In genomic region chr5:89218709-89219108, GRCm38 (mm10) we compare ENCODE assay signal across 13 mouse cellular contexts.
DNase-seq lines count a peak whose midpoint lies in the region; ATAC-seq and TF ChIP-seq lines count a peak whose summit lies in the region.
"Had no signal": no experiment of that assay in that cellular context is flagged by ENCODE, and none has a peak within 500 bp of the region (broad histone marks: within the 10 kb centered on the region; RNA-seq: fewer than 3 reads in every experiment).

No protein-coding gene starts in this region.

- peak; percentile 22 for DNase-seq in limb, embryonic 11.5 days (ENCODE audit: low spot score)
- DNase-seq in limb, embryonic 10.5 days (ENCODE audit: low spot score) = no peak
- DNase-seq in intestine, embryonic 14.5 days (ENCODE audit: low spot score) = no peak
- no peak for DNase-seq in embryo, embryonic 11 days
- DNase-seq: cerebellum, adult 9-10 months; heart, adult 2 months had no signal

- H3K36me3 ChIP-seq in limb, embryonic 11.5 days (ENCODE audit: control insufficient read depth, insufficient read depth, low read length) = no peaks in the 10 kb centered on the region
- no peaks in the 10 kb centered on the region for H3K36me3 ChIP-seq in limb, embryonic 10.5 days
- H3K36me3 ChIP-seq in intestine, embryonic 14.5 days (ENCODE audit: control insufficient read depth, insufficient read depth, low read length) = no peaks in the 10 kb centered on the region
- no peaks in the 10 kb centered on the region for H3K36me3 ChIP-seq in intestine, postnatal 0 days (ENCODE audit: control insufficient read depth, insufficient read depth)
- peaks cover 9% of the 10 kb centered on the region; the same call in 1 of the 2 replicates for H3K36me3 ChIP-seq in small intestine, adult 2 months (ENCODE audit: control insufficient read depth, insufficient read depth, low read length)
- H3K36me3 ChIP-seq: embryonic facial prominence, embryonic 13.5 days; midbrain, embryonic 15.5 days had no signal

- H3K27me3 ChIP-seq in limb, embryonic 11.5 days (ENCODE audit: control insufficient read depth, insufficient read depth, low read length) = no peaks in the 10 kb centered on the region
- no peaks in the 10 kb centered on the region for H3K27me3 ChIP-seq in limb, embryonic 10.5 days (ENCODE audit: low read depth, poor library complexity, severe bottlenecking)
- no peaks in the 10 kb centered on the region for H3K27me3 ChIP-seq in intestine, embryonic 14.5 days (replicated peaks; ENCODE audit: control insufficient read depth, insufficient read depth, low read length)
- no peaks in the 10 kb centered on the region for H3K27me3 ChIP-seq in intestine, postnatal 0 days (replicated peaks; ENCODE audit: control insufficient read depth, insufficient read depth, low read length)
- H3K27me3 ChIP-seq in small intestine, adult 2 months (ENCODE audit: control insufficient read depth, insufficient read depth, low read length) = no peaks in the 10 kb centered on the region
- H3K27me3 ChIP-seq: embryonic facial prominence, embryonic 13.5 days; midbrain, embryonic 15.5 days had no signal

- WGBS in limb, embryonic 11.5 days = 49% methylated on average over 6 of the region's 6 CpGs
- 66% methylated on average over 6 of the region's 6 CpGs for WGBS in limb, embryonic 10.5 days
- 58% methylated on average over 6 of the region's 6 CpGs for WGBS in intestine, embryonic 14.5 days
- WGBS in intestine, postnatal 0 days = 39% methylated on average over 6 of the region's 6 CpGs
- 23% methylated on average over 6 of the region's 6 CpGs for WGBS in small intestine, adult 2 months

- ATAC-seq in limb, embryonic 11.5 days (ENCODE audit: insufficient number of reproducible peaks, low FRiP score, low TSS enrichment, low read depth) = no peak
- ATAC-seq in intestine, embryonic 14.5 days (replicated peaks; ENCODE audit: low FRiP score, low TSS enrichment, low read depth) = peak; percentile 64
- ATAC-seq in intestine, postnatal 0 days = peak; percentile 76
- ATAC-seq in granulocyte monocyte progenitor cell, adult 5-6 weeks (replicated peaks; ENCODE audit: poor library complexity, severe bottlenecking) = no peak
- ATAC-seq: forebrain, embryonic 16.5 days; midbrain, embryonic 15.5 days had no signal

- H3K9me3 ChIP-seq in limb, embryonic 11.5 days (ENCODE audit: control insufficient read depth, low read length) = no peaks in the 10 kb centered on the region
- H3K9me3 ChIP-seq in limb, embryonic 10.5 days (replicated peaks) = no peaks in the 10 kb centered on the region
- H3K9me3 ChIP-seq in intestine, embryonic 14.5 days (ENCODE audit: control insufficient read depth, low read length) = no peaks in the 10 kb centered on the region
- no peaks in the 10 kb centered on the region for H3K9me3 ChIP-seq in intestine, postnatal 0 days (ENCODE audit: control insufficient read depth)
- H3K9me3 ChIP-seq: embryonic facial prominence, embryonic 13.5 days; midbrain, embryonic 15.5 days had no signal

- no peak overlapping the region for H3K4me3 ChIP-seq in limb, embryonic 11.5 days (ENCODE audit: low read depth, low read length)
- no peak overlapping the region for H3K4me3 ChIP-seq in limb, embryonic 10.5 days
- H3K4me3 ChIP-seq in intestine, embryonic 14.5 days (ENCODE audit: low read depth, low read length) = no peak overlapping the region
- no peak overlapping the region for H3K4me3 ChIP-seq in intestine, postnatal 0 days (ENCODE audit: low read depth, low read length)
- no peak overlapping the region for H3K4me3 ChIP-seq in small intestine, adult 2 months (ENCODE audit: low read depth, low read length)
- H3K4me3 ChIP-seq: embryonic facial prominence, embryonic 13.5 days; heart, adult 2 months; layer of hippocampus, adult 2 months; midbrain, embryonic 15.5 days had no signal

- no peak overlapping the region for H3K9ac ChIP-seq in limb, embryonic 11.5 days (ENCODE audit: low read length)
- no peak overlapping the region for H3K9ac ChIP-seq in intestine, embryonic 14.5 days (ENCODE audit: low read length)
- no peak overlapping the region for H3K9ac ChIP-seq in intestine, postnatal 0 days (ENCODE audit: low read depth, low read length)
- H3K9ac ChIP-seq: embryonic facial prominence, embryonic 13.5 days; midbrain, embryonic 15.5 days had no signal

- no peak overlapping the region for H3K27ac ChIP-seq in limb, embryonic 11.5 days (replicated peaks; ENCODE audit: low read depth, low read length)
- no peak overlapping the region for H3K27ac ChIP-seq in limb, embryonic 10.5 days
- peak overlapping the region; percentile 6; the same call in 1 of the 2 replicates for H3K27ac ChIP-seq in intestine, embryonic 14.5 days (ENCODE audit: low read depth)
- H3K27ac ChIP-seq in intestine, postnatal 0 days (ENCODE audit: low read depth, low read length) = no peak overlapping the region
- H3K27ac ChIP-seq in small intestine, adult 2 months (ENCODE audit: insufficient read depth, low read depth, low read length) = peak overlapping the region; percentile 84
- H3K27ac ChIP-seq: embryonic facial prominence, embryonic 13.5 days; heart, adult 2 months; layer of hippocampus, adult 2 months; midbrain, embryonic 15.5 days had no signal

- no peak for TF ChIP-seq CTCF in intestine, postnatal 0 days (IDR thresholded peaks at IDR 0.05; ENCODE audit: low read depth)
- no peak for TF ChIP-seq CTCF in small intestine, adult 2 months (IDR thresholded peaks at IDR 0.05; ENCODE audit: extremely low read depth, insufficient read length, insufficient replicate concordance, low read depth, low read length)

- no peak for TF ChIP-seq POLR2A in small intestine, adult 2 months (IDR thresholded peaks at IDR 0.05; ENCODE audit: low read depth, low read length)

- 0 out of 2 replicates have a peak, but pooled peaks cover 5% of the 10 kb centered on the region for H3K4me1 ChIP-seq in limb, embryonic 11.5 days (ENCODE audit: control insufficient read depth, insufficient read depth, low read length)
- peaks cover 25% of the 10 kb centered on the region for H3K4me1 ChIP-seq in limb, embryonic 10.5 days
- H3K4me1 ChIP-seq in intestine, embryonic 14.5 days (replicated peaks; ENCODE audit: control insufficient read depth, insufficient read depth, low read length) = no peaks in the 10 kb centered on the region; the same call in 1 of the 2 replicates
- no peaks in the 10 kb centered on the region for H3K4me1 ChIP-seq in intestine, postnatal 0 days (replicated peaks; ENCODE audit: control insufficient read depth, insufficient read depth, low read length)
- peaks cover 7% of the 10 kb centered on the region; the same call in 1 of the 2 replicates for H3K4me1 ChIP-seq in small intestine, adult 2 months (ENCODE audit: control insufficient read depth, insufficient read depth, insufficient read length, low read length)
- H3K4me1 ChIP-seq: embryonic facial prominence, embryonic 13.5 days; midbrain, embryonic 15.5 days had no signal

- no peak overlapping the region for H3K4me2 ChIP-seq in limb, embryonic 11.5 days (ENCODE audit: low read depth, severe bottlenecking)
- H3K4me2 ChIP-seq in intestine, embryonic 14.5 days (ENCODE audit: low read length) = peak overlapping the region; percentile 1; the same call in 1 of the 2 replicates
- peak overlapping the region; percentile 48 for H3K4me2 ChIP-seq in intestine, postnatal 0 days (replicated peaks; ENCODE audit: low read depth)
- H3K4me2 ChIP-seq: embryonic facial prominence, embryonic 13.5 days; midbrain, embryonic 15.5 days had no signal

Comparison
In these comparisons a context has a peak if more than half of its experiments do, and no peak if none do; other contexts are left out.
1. H3K27ac ChIP-seq: peak in intestine, embryonic 14.5 days (single experiment) and small intestine, adult 2 months (single experiment); none in limb, embryonic 11.5 days (single experiment), limb, embryonic 10.5 days (single experiment) and intestine, postnatal 0 days (single experiment).
2. ATAC-seq: peak in intestine, embryonic 14.5 days (single experiment) and intestine, postnatal 0 days (single experiment); none in limb, embryonic 11.5 days (single experiment) and granulocyte monocyte progenitor cell, adult 5-6 weeks (single experiment).